8 mouse cellular contexts compared by ENCODE assay signal in genomic region chr19:5071545-5072369, GRCm38 (mm10). TPM values are rescaled to one million over a fixed set of nuclear protein-coding genes. Genes with fewer than 3 reads are reported as not detected.
DNase-seq lines count a peak whose midpoint lies in the region; ATAC-seq and TF ChIP-seq lines count a peak whose summit lies in the region.

No protein-coding gene starts in this region.

- H3K9me3 ChIP-seq in intestine, embryonic 14.5 days (ENCODE audit: control insufficient read depth, low read length) = no peaks in the 10 kb centered on the region
- H3K9me3 ChIP-seq in liver, postnatal 0 days (ENCODE audit: low read length) = no peaks in the 10 kb centered on the region
- no peaks in the 10 kb centered on the region for H3K9me3 ChIP-seq in neural tube, embryonic 12.5 days

- peaks cover 29% of the 10 kb centered on the region for H3K4me1 ChIP-seq in intestine, embryonic 14.5 days (replicated peaks; ENCODE audit: control insufficient read depth, insufficient read depth, low read length)
- peaks cover 28% of the 10 kb centered on the region for H3K4me1 ChIP-seq in liver, postnatal 0 days (ENCODE audit: insufficient read depth)
- H3K4me1 ChIP-seq in neural tube, embryonic 12.5 days = peaks cover 50% of the 10 kb centered on the region

- no peak for TF ChIP-seq CTCF in liver, postnatal 0 days (IDR thresholded peaks at IDR 0.05; ENCODE audit: low read depth)

- TF ChIP-seq EP300 in liver, postnatal 0 days (IDR thresholded peaks at IDR 0.05; ENCODE audit: low read depth) = no peak

- 1% methylated on average over 40 of the region's 40 CpGs for WGBS in intestine, embryonic 14.5 days
- WGBS in liver, postnatal 0 days (ENCODE audit: insufficient replicate concordance) = 3% methylated on average over 40 of the region's 40 CpGs
- under 1% methylated on average over 40 of the region's 40 CpGs for WGBS in neural tube, embryonic 12.5 days

- no peaks in the 10 kb centered on the region for H3K36me3 ChIP-seq in intestine, embryonic 14.5 days (ENCODE audit: control insufficient read depth, insufficient read depth, low read length)
- H3K36me3 ChIP-seq in liver, postnatal 0 days (replicated peaks; ENCODE audit: insufficient read depth, low read length) = no peaks in the 10 kb centered on the region
- H3K36me3 ChIP-seq in neural tube, embryonic 12.5 days = no peaks in the 10 kb centered on the region

- peak overlapping the region; percentile 46 for H3K9ac ChIP-seq in intestine, embryonic 14.5 days (ENCODE audit: low read length)
- peak overlapping the region; percentile 18; the same call in 1 of the 2 replicates for H3K9ac ChIP-seq in liver, postnatal 0 days (replicated peaks)
- H3K9ac ChIP-seq in neural tube, embryonic 12.5 days = peak overlapping the region; percentile 41; the same call in 1 of the 2 replicates

- H3K4me2 ChIP-seq in intestine, embryonic 14.5 days (ENCODE audit: low read length) = peak overlapping the region; percentile 77
- peak overlapping the region; percentile 83 for H3K4me2 ChIP-seq in liver, postnatal 0 days (ENCODE audit: low read depth, low read length)
- H3K4me2 ChIP-seq in neural tube, embryonic 12.5 days (replicated peaks) = peak overlapping the region; percentile 86

- DNase-seq in 3134 (ENCODE audit: extremely low read depth, insufficient read length, low spot score) (peak; percentile 83), MEL-GATA-1-ER (ENCODE audit: extremely low read depth, low read depth) (peak; percentile 69)
- DNase-seq in embryo, embryonic 10 days (ENCODE audit: low spot score) = peak; percentile 95
- DNase-seq in gastrocnemius, postnatal 4 days (ENCODE audit: low spot score in 2 of 2) = peak; percentile 49 to 75
- peak; percentile 86 for DNase-seq in intestine, embryonic 14.5 days (ENCODE audit: low spot score)
- DNase-seq in liver, postnatal 0 days = peak; percentile 80
- DNase-seq in right cerebral cortex, postnatal 14 days = no peak

- peak overlapping the region; percentile 86 for H3K27ac ChIP-seq in intestine, embryonic 14.5 days (ENCODE audit: low read depth)
- no peak overlapping the region for H3K27ac ChIP-seq in liver, postnatal 0 days (ENCODE audit: low read depth)
- H3K27ac ChIP-seq in neural tube, embryonic 12.5 days = peak overlapping the region; percentile 39; the same call in 1 of the 2 replicates

- ATAC-seq in intestine, embryonic 14.5 days (replicated peaks; ENCODE audit: low FRiP score, low TSS enrichment, low read depth) = peak; percentile 86
- ATAC-seq in liver, postnatal 0 days = peak; percentile 76
- ATAC-seq in neural tube, embryonic 12.5 days (ENCODE audit: low FRiP score, low read depth) = peak; percentile 75

- no peaks in the 10 kb centered on the region; the same call in 1 of the 2 replicates for H3K27me3 ChIP-seq in intestine, embryonic 14.5 days (replicated peaks; ENCODE audit: control insufficient read depth, insufficient read depth, low read length)
- H3K27me3 ChIP-seq in liver, postnatal 0 days (ENCODE audit: insufficient read depth, low read length) = peaks cover 54% of the 10 kb centered on the region
- peaks cover 48% of the 10 kb centered on the region for H3K27me3 ChIP-seq in neural tube, embryonic 12.5 days (replicated peaks)

- H3K4me3 ChIP-seq in intestine, embryonic 14.5 days (ENCODE audit: low read depth, low read length) = peak overlapping the region; percentile 52
- H3K4me3 ChIP-seq in liver, postnatal 0 days (ENCODE audit: low read depth, low read length) = peak overlapping the region; percentile 50
- peak overlapping the region; percentile 35 for H3K4me3 ChIP-seq in neural tube, embryonic 12.5 days

RNA-seq across cellular contexts. Expression of gene Cd248, which starts 3.9 kb away (rescaled TPM):
- total RNA-seq in gastrocnemius, postnatal 4 days (2021) = 100 to 1,000 TPM; 108 to 113 TPM
- 69.8 and 70.2 TPM in 2 replicates for polyA plus RNA-seq in intestine, embryonic 14.5 days (2014; fragmentation: Nextera tagmentation; extraction: Ambion mirVana)
- 2.0 and 2.4 TPM in 2 replicates for polyA plus RNA-seq in liver, postnatal 0 days (2015; fragmentation: Nextera tagmentation; extraction: Ambion mirVana)
- 22.9 and 26.3 TPM in 2 replicates for polyA plus RNA-seq in neural tube, embryonic 12.5 days (2016; fragmentation: Nextera tagmentation; extraction: Ambion mirVana)

RNA-seq across cellular contexts. Expression of gene Tmem151a, which starts 13.6 kb away (rescaled TPM):
- under 1 TPM; 0.29 to 0.34 TPM for total RNA-seq in gastrocnemius, postnatal 4 days (2021)
- 7.1 and 8.2 TPM in 2 replicates for polyA plus RNA-seq in intestine, embryonic 14.5 days (2014; fragmentation: Nextera tagmentation; extraction: Ambion mirVana)
- 0.79 and 0.96 TPM in 2 replicates for polyA plus RNA-seq in liver, postnatal 0 days (2015; fragmentation: Nextera tagmentation; extraction: Ambion mirVana)
- 2.5 and 2.8 TPM in 2 replicates for polyA plus RNA-seq in neural tube, embryonic 12.5 days (2016; fragmentation: Nextera tagmentation; extraction: Ambion mirVana)

RNA-seq across cellular contexts. Expression of gene Yif1a, which starts 16.6 kb away (rescaled TPM):
- total RNA-seq in gastrocnemius, postnatal 4 days (2021) = 10 to 100 TPM; 57.9 to 59.6 TPM
- 111 and 114 TPM in 2 replicates for polyA plus RNA-seq in intestine, embryonic 14.5 days (2014; fragmentation: Nextera tagmentation; extraction: Ambion mirVana)
- polyA plus RNA-seq in liver, postnatal 0 days (2015; fragmentation: Nextera tagmentation; extraction: Ambion mirVana) = 84.0 and 87.5 TPM in 2 replicates
- 66.3 and 69.1 TPM in 2 replicates for polyA plus RNA-seq in neural tube, embryonic 12.5 days (2016; fragmentation: Nextera tagmentation; extraction: Ambion mirVana)

RNA-seq across cellular contexts. Expression of gene Rin1, which starts 21.5 kb away (rescaled TPM):
- 1 to 10 TPM; 3.4 to 3.5 TPM for total RNA-seq in gastrocnemius, postnatal 4 days (2021)
- polyA plus RNA-seq in intestine, embryonic 14.5 days (2014; fragmentation: Nextera tagmentation; extraction: Ambion mirVana) = 2.6 and 3.8 TPM in 2 replicates
- polyA plus RNA-seq in liver, postnatal 0 days (2015; fragmentation: Nextera tagmentation; extraction: Ambion mirVana) = 0.21 and 0.36 TPM in 2 replicates
- polyA plus RNA-seq in neural tube, embryonic 12.5 days (2016; fragmentation: Nextera tagmentation; extraction: Ambion mirVana) = 2.0 and 2.5 TPM in 2 replicates

RNA-seq across cellular contexts. Expression of gene Cnih2, which starts 26.6 kb away (rescaled TPM):
- total RNA-seq in gastrocnemius, postnatal 4 days (2021) = 1 to 10 TPM; 1.3 to 1.9 TPM
- polyA plus RNA-seq in intestine, embryonic 14.5 days (2014; fragmentation: Nextera tagmentation; extraction: Ambion mirVana) = 22.3 and 22.9 TPM in 2 replicates
- polyA plus RNA-seq in liver, postnatal 0 days (2015; fragmentation: Nextera tagmentation; extraction: Ambion mirVana) = 0.15 and 0.18 TPM in 2 replicates
- 231 and 236 TPM in 2 replicates for polyA plus RNA-seq in neural tube, embryonic 12.5 days (2016; fragmentation: Nextera tagmentation; extraction: Ambion mirVana)
